Mouse (Mus musculus) intestine, postnatal 0 days (tissue): ENCODE measurements around the gene Pdha1. TPM values are rescaled to one million over a fixed set of nuclear protein-coding genes. Genes with fewer than 3 reads are reported as not detected.

Source experiments
- ATAC-seq: fragments of 200-750 bp; cut with Nextera tagmentation; 2 replicates; pipeline ENCODE4 v1.8.0; 2017; ENCODE audit warnings: mild to moderate bottlenecking, moderate TSS enrichment, moderate library complexity
- H3K27ac ChIP-seq: fragments of 300-500 bp; sonication (generic); 2 replicates; pipeline ENCODE4 v1.5.1; 2014; ENCODE audit warnings: mild to moderate bottlenecking, low read depth, low read length, moderate library complexity
- H3K27me3 ChIP-seq: fragments of 300-500 bp; sonication (generic); replicated peaks from 2 replicates; pipeline ENCODE4 v1.6.1; 2014; ENCODE audit warnings: low read length, mixed read lengths; ENCODE audit not compliant: control insufficient read depth, insufficient read depth
- H3K36me3 ChIP-seq: fragments of 300-500 bp; sonication (generic); 2 replicates; pipeline ENCODE4 v1.6.1; 2014; ENCODE audit warnings: mild to moderate bottlenecking, moderate library complexity; ENCODE audit not compliant: control insufficient read depth, insufficient read depth
- H3K4me1 ChIP-seq: fragments of 300-500 bp; sonication (generic); replicated peaks from 2 replicates; pipeline ENCODE4 v1.6.1; 2014; ENCODE audit warnings: antibody characterized with exemption, low read length, mixed read lengths; ENCODE audit not compliant: control insufficient read depth, insufficient read depth
- H3K4me2 ChIP-seq: fragments of 300-500 bp; sonication (generic); replicated peaks from 2 replicates; pipeline ENCODE4 v1.6.1; 2014; ENCODE audit warnings: low read depth, mild to moderate bottlenecking, moderate library complexity
- H3K4me3 ChIP-seq: fragments of 300-500 bp; sonication (generic); 2 replicates; pipeline ENCODE4 v1.5.1; 2014; ENCODE audit warnings: low read depth, low read length
- H3K9ac ChIP-seq: fragments of 300-500 bp; sonication (generic); 2 replicates; pipeline ENCODE4 v1.6.1; 2014; ENCODE audit warnings: mild to moderate bottlenecking, low read depth, low read length
- H3K9me3 ChIP-seq: fragments of 300-500 bp; sonication (generic); 2 replicates; pipeline ENCODE4 v1.6.1; 2016; ENCODE audit warnings: mixed run types; ENCODE audit not compliant: control insufficient read depth
- CTCF ChIP-seq: sonication (generic); IDR thresholded peaks from 2 replicates; pipeline ENCODE4 v1.5.1; 2016; ENCODE audit warnings: low read depth, mild to moderate bottlenecking, control low read depth, antibody characterized with exemption, moderate library complexity
- WGBS: fragments of 180-500 bp; shearing (Covaris S2); extraction: QIAGEN DNeasy Blood & Tissue Kit; methylation state at CpG from one replicate; pipeline ENCODE4 v1.1.7; 2014; 5-methylcytosine and 5-hydroxymethylcytosine counted together
- polyA plus RNA-seq: library from polyadenylated mRNA; unstranded; fragments of >200 nt; fragmentation: Nextera tagmentation; extraction: Ambion mirVana; gene quantifications from 2 replicates; pipeline ENCODE4 v1.2.1, GENCODE M21; 2015

Gene Pdha1
- polyA plus RNA-seq, 1 experiment from 2014 or later, result 104 TPM

- Histone ChIP-seq H3K4me1 (no peaks in the 10 kb centered on the region), H3K9ac (no peak overlapping the region), H3K36me3 (no peaks in the 10 kb centered on the region), H3K4me2 (no peak overlapping the region), H3K4me3 (no peak overlapping the region), H3K9me3 (no peaks in the 10 kb centered on the region), H3K27ac (no peak overlapping the region), H3K27me3 (no peaks in the 10 kb centered on the region)
- ATAC-seq, result no peak
- TF ChIP-seq CTCF, result no peak
- WGBS, result 89% methylated on average over 3 of the region's 3 CpGs
These were observed 10.6 kb upstream of the Pdha1 start for GRCm38 (mm10) chrX:160148859-160149258.

DNA sequence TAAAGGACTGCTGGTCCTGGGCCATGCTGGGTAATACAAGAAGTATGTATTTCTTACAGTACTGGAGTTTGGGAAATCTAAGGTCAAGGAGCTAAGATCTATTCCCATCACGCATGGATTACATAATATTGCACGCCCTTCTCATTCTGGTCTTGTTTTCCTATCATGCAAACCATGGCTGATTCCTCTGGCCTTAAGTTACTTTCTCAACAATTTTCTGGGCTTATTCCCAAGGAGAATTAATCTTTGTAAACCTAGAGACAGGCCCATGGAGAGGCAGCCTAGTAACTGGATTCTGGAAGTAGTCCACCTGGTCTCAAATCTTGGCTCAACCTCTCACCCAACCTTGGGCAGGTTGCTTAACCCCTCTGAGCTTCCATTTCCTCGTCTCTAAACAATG is 9.2 kb upstream of the Pdha1 start:
- no peak overlapping the region for H3K9ac ChIP-seq
- no peak overlapping the region for H3K4me2 ChIP-seq
- no peak for ATAC-seq
- WGBS, result 82% methylated on average over 3 of the region's 3 CpGs
- no peak for TF ChIP-seq CTCF
- no peaks in the 10 kb centered on the region for H3K27me3 ChIP-seq
- H3K9me3 ChIP-seq, result no peaks in the 10 kb centered on the region
- H3K36me3 ChIP-seq, result no peaks in the 10 kb centered on the region
- H3K27ac ChIP-seq, result no peak overlapping the region
- H3K4me1 ChIP-seq, result no peaks in the 10 kb centered on the region
- no peak overlapping the region for H3K4me3 ChIP-seq

DNA sequence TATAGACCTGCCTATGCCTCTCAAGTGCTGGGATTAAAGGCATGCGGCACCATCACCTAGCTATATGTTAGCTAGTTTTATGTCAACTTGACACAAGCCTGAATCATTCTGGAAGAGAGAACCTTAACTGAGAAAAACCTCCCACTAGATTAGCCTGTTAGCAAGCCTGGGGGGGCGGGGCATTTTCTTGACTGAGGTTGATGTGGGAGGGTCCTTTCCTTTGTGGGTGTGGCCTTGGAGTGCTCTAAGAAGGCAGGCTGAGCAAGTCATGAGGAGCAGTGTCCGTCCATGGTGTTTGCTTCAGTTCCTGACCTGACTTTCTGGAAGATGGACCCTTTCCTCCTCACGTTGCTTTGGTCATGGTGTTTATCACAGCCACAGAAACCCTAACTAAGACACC is 8.6 kb upstream of the Pdha1 start:
- no peak for ATAC-seq
- Histone ChIP-seq H3K27ac (no peak overlapping the region), H3K9me3 (no peaks in the 10 kb centered on the region), H3K27me3 (no peaks in the 10 kb centered on the region), H3K4me3 (no peak overlapping the region), H3K9ac (no peak overlapping the region), H3K4me1 (no peaks in the 10 kb centered on the region), H3K4me2 (no peak overlapping the region), H3K36me3 (no peaks in the 10 kb centered on the region)
- WGBS, result 85% methylated on average over 4 of the region's 4 CpGs
- no peak for TF ChIP-seq CTCF

DNA sequence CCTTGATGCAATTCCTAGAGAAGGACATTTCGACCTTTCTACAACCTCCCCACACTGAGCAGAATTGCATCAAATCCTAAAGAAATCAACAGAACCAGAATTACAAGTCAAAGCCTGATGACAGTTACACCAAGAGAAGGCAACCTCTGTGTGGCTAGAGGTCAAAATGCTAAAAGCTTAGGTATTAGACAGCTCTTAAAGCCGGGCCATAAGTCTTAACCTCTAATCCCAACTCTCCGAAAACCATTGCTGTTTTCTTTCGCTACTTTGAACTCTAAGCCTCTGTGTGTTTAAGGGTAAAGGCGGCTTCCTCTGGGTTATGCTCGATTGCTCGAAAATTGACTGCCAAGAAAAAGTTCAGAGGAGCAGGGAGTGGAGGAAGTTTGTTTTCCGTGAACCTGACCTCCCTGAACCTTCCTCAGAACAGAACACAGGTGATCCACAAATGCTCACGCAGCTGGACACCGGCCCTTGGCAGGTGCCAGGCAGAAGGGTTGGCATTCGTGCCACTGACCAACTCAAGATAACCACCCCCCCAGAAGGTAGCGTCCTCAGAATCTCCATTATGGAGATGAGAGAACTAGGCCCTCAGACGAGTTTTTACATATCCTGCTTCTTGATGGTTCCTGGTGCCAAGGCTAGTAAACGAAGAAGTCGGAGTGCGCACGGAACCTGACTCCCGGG is 894 bp downstream of the Pdha1 start:
- H3K4me1 ChIP-seq, result no peaks in the 10 kb centered on the region
- no peak for TF ChIP-seq CTCF
- H3K4me2 ChIP-seq, result peak overlapping the region; percentile 63
- WGBS, result 24% methylated on average over 18 of the region's 18 CpGs
- no peaks in the 10 kb centered on the region for H3K27me3 ChIP-seq
- peak overlapping the region; percentile 96 for H3K27ac ChIP-seq
- ATAC-seq, result no peak
- peak overlapping the region; percentile 63 for H3K4me3 ChIP-seq
- no peaks in the 10 kb centered on the region for H3K9me3 ChIP-seq
- H3K36me3 ChIP-seq, result no peaks in the 10 kb centered on the region
- peak overlapping the region; percentile 69 for H3K9ac ChIP-seq

DNA sequence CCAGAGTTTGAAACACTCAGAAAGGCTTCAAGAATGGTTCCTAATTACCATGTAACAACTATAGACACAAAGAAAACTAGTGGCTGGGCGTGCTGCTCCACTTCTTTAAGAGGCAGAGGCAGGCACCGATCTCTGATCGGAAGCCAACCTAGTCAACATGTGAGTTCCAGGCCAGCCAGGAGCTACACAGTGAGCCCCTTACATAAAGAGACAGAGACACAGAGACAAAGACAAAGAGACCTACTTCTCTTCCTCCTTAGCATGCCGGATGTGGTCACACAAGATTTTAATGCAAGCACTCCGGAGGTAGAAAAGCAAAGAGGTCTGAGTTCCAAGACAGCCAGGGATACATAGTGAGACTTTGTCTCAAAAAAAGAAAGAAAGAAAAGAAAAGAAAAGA is 2.1 kb downstream of the Pdha1 start:
- 38% methylated on average over 5 of the region's 5 CpGs for WGBS
- ATAC-seq, result no peak
- no peak overlapping the region for H3K27ac ChIP-seq

GRCm38 (mm10) chrX:160135719-160136118 is 2.5 kb downstream of the Pdha1 start:
- H3K4me2 ChIP-seq, result peak overlapping the region; percentile 63
- peak overlapping the region; percentile 63; the same call in 1 of the 2 replicates for H3K4me3 ChIP-seq
- no peak for ATAC-seq
- no peaks in the 10 kb centered on the region for H3K27me3 ChIP-seq
- H3K4me1 ChIP-seq, result no peaks in the 10 kb centered on the region
- H3K27ac ChIP-seq, result no peak overlapping the region
- H3K36me3 ChIP-seq, result no peaks in the 10 kb centered on the region
- no peaks in the 10 kb centered on the region for H3K9me3 ChIP-seq
- H3K9ac ChIP-seq, result no peak overlapping the region
- TF ChIP-seq CTCF, result no peak
- WGBS, result 38% methylated on average over 6 of the region's 6 CpGs

More for the DNA sequence above, 2.1 kb downstream of the Pdha1 start:
- Histone ChIP-seq H3K4me3 (peak overlapping the region; percentile 63; the same call in 1 of the 2 replicates), H3K9ac (no peak overlapping the region), H3K4me2 (peak overlapping the region; percentile 63), H3K4me1 (no peaks in the 10 kb centered on the region), H3K36me3 (no peaks in the 10 kb centered on the region), H3K27me3 (no peaks in the 10 kb centered on the region), H3K9me3 (no peaks in the 10 kb centered on the region)
- no peak for TF ChIP-seq CTCF
